Mouse (Mus musculus) layer of hippocampus, adult 9-10 months (tissue): Measurements from ENCODE around the gene Ifi203.
"Not testable (repeated sequence)": the region's sequence is repeated elsewhere in the genome, so short reads cannot be mapped to it uniquely, and the experiment has no call there.

Source experiments
- DNase-seq: peaks from one replicate; pipeline ENCODE4 v3.0.0; 2022; ENCODE audit warnings: low spot score

Gene Ifi203

GRCm38 (mm10) chr1:173887026-173887787 is 55.3 kb downstream of the Ifi203 start:
- not testable (repeated sequence) for DNase-seq

DNA sequence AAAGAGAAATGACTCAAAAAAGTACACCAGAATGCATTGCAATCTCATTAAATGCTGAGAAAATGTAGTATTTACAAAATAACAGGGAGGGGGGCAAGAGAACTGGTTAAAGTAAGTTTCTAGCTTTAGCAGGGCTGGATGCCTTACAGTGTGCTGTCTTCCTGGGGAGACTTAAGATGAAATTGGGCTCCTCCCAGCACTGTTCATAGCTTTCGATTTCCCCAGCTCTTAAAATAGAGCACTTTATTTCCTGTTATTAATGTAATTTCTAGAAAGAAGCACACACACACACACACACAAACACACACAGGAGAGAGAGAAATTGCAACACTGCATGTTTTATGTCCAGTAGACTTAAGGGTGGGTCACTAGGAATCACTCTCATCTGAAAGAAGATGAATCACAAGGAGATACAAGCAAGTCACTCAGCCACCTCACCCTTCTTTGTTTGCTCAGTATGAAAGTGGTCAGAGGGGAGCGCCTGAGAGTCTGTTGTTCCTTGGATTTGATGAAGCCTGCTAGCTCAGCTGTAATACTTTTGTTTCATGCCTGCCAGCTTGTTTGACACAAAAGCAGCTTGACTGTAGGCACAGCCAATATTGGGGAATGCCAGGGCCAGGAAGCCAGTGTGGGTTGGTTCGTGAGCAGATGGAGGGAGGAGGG is 62.3 kb downstream of the Ifi203 start:
- peak; percentile 41 for DNase-seq

DNA sequence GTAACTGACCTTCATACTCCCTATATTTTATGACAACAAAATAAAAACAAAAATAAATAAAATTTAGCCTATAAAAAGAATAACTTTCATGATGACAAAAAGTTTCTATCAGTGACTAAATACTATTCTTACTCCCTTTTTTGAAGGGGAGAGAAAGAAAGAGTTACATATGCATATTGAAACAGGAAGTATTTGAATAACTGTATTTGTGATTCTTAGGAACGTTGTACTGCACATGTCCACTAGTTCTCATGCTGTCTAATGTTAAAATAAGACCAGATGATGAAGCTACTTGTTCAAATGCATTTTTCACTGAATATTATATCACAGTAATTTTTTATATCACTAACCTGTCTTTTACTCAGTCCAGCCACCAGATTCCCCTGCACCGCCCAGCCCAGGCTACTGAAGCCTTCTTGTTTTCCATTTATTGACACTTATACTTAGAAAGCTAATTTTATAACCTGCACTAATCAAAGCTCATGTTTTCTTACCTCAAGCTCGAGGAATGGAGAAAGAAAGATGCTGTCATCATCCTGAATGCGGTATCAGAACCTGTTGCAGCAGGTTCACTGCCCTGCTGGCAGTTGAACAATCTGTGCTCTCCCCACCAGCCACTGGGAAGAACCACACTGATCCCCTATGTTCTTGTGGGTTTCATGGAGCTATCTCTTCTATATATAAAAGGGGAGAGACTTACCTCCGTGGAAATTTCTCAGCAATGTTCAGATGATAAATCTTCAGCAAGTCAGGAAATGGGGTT is 63.1 kb downstream of the Ifi203 start:
- not testable (repeated sequence) for DNase-seq

DNA sequence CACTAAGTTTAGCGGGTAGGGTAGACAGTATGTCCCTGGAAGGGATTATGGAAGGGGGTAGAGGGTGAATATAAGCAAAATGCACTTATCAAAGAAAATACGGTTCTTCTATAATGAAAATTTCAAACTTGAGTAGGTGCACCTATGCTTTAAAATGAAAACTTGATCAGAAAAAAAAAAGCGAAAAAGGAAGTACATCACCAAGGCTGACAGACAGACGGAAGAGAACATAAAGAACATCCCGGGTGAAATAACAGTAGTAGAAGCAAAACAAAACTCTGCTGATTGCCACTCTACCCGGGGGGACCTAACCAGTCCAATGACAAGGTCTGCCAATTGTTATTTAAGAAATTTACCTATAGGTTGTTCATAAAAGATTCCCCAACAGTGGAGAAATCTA is 64.2 kb downstream of the Ifi203 start:
- DNase-seq, result not testable (repeated sequence)

- DNase-seq, result not testable (repeated sequence)
Measured at GRCm38 (mm10) chr1:173877125-173877524, 65.3 kb downstream of the Ifi203 start.
